Comparison of ENCODE assay signal across 18 mouse cellular contexts in the genomic region with DNA sequence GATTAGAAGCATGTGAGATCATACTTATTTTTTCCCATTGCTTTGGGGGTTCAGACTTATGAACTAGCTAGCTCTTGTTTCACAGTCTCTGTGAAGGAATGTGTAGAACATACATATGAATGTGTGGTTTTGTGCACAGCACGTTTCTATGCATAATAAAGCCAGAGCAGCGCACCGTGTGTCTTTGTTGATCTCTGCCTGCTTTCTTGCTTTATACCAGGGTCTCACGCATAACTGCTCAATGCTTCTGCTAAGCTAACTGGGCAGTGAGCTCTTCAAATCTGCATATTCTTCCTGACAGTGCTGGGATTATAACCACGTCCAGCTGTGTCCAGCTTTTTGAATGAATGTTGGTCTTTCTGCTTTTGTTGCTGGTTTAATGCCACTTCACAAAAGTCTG.
"Had no signal": no experiment of that assay in that cellular context is flagged by ENCODE, and none has a peak within 500 bp of the region (broad histone marks: within the 10 kb centered on the region; RNA-seq: fewer than 3 reads in every experiment).

No protein-coding gene starts in this region.

- H3K9ac ChIP-seq: kidney, embryonic 15.5 days; liver, embryonic 13.5 days; neural tube, embryonic 13.5 days; stomach, embryonic 15.5 days had no signal

- H3K4me1 ChIP-seq: kidney, embryonic 15.5 days; liver, embryonic 13.5 days; neural tube, embryonic 13.5 days; stomach, embryonic 15.5 days had no signal

- H3K4me3 ChIP-seq: kidney, embryonic 15.5 days; left cerebral cortex, adult 2 months; liver, embryonic 13.5 days; myocyte; neural tube, embryonic 13.5 days; stomach, embryonic 15.5 days had no signal

- H3K27me3 ChIP-seq: kidney, embryonic 15.5 days; liver, embryonic 13.5 days; neural tube, embryonic 13.5 days; stomach, embryonic 15.5 days had no signal

- H3K9me3 ChIP-seq: kidney, embryonic 15.5 days; liver, embryonic 13.5 days; neural tube, embryonic 13.5 days; stomach, embryonic 15.5 days had no signal

- DNase-seq: kidney, adult 11 months; kidney, adult 8-10 months; kidney, postnatal 10 days; kidney, postnatal 36 days; layer of hippocampus, postnatal 36 days; liver, embryonic 13.5 days; lung, adult 2 months; lung, postnatal 14 days; lung, postnatal 4 days; right cerebral cortex, adult 18-20 months; right cerebral cortex, postnatal 14 days; spleen, adult 18-20 months; thymus, postnatal 36 days had no signal

- H3K27ac ChIP-seq: kidney, embryonic 15.5 days; left cerebral cortex, adult 2 months; liver, embryonic 13.5 days; neural tube, embryonic 13.5 days; stomach, embryonic 15.5 days had no signal

- H3K4me2 ChIP-seq: kidney, embryonic 15.5 days; liver, embryonic 13.5 days; neural tube, embryonic 13.5 days; stomach, embryonic 15.5 days had no signal

- H3K36me3 ChIP-seq: kidney, embryonic 15.5 days; liver, embryonic 13.5 days; neural tube, embryonic 13.5 days; stomach, embryonic 15.5 days had no signal
